Mouse (Mus musculus): ENCODE results near the gene Cgref1. TPM values are rescaled to one million over a fixed set of nuclear protein-coding genes. Genes with fewer than 3 reads are reported as not detected.

Cgref1 gene
- polyA plus RNA-seq, 1 experiment from 2014 or later, result 3.9 TPM

DNA sequence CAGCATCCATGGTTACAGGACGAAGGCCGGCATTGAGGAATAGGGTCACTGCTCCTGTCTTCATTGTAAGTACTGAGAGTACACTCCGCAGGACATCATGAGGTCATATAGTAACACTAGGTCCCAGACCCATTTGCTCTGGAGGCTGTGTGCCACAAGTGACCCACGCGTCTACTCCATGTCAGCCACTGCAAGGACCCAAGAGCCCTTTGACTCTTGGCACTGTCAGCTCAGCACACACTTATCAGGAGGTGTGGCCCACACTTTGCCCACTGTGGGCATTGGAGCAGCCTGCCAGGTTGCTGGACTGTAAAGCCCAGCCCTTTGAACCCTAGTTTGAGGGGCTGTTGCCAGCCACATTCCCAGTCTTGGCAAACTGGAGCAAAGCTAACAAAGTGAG lies 20.2 kb downstream of the Cgref1 start:
- ATAC-seq (ENCODE audit: extremely low read depth, insufficient number of reproducible peaks, low FRiP score, low TSS enrichment), result no peak
- Histone ChIP-seq H3K27me3 (replicated peaks) (peaks cover 2% of the 10 kb centered on the region; the same call in 1 of the 2 replicates), H3K36me3 (peaks cover 10% of the 10 kb centered on the region; the same call in 1 of the 2 replicates), H3K9me3 (no peaks in the 10 kb centered on the region), H3K27ac (replicated peaks) (no peak overlapping the region), H3K9ac (no peak overlapping the region), H3K4me3 (no peak overlapping the region), H3K4me1 (peaks cover 34% of the 10 kb centered on the region), H3K4me2 (no peak overlapping the region)
- WGBS, result 92% methylated on average over 5 of the region's 5 CpGs

DNA sequence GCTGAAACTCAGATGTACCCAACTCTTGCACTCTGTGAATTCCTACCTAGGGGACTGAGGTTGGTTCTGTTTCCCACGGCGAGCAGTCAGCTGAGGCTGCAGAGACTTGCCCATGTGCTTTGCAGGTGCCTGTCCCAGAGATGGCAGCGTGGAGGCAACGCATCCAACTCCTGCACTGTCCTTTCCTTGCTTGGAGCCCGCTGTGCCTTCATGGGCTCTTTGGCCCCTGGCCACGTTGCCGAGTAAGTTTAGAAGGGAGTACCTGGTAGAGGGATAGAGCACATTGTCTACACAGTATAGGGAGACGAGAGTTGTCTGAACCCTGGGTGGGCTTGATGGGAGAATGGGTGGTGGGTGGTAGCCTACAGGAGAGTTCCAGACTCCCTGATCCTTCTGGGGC lies 20.8 kb downstream of the Cgref1 start:
- no peak overlapping the region for H3K27ac ChIP-seq (replicated peaks)
- 82% methylated on average over 8 of the region's 8 CpGs for WGBS
- no peaks in the 10 kb centered on the region for H3K9me3 ChIP-seq
- H3K36me3 ChIP-seq, result peaks cover 15% of the 10 kb centered on the region
- ATAC-seq (ENCODE audit: extremely low read depth, insufficient number of reproducible peaks, low FRiP score, low TSS enrichment), result no peak
- H3K4me3 ChIP-seq, result no peak overlapping the region
- no peak overlapping the region for H3K4me2 ChIP-seq
- H3K4me1 ChIP-seq, result peaks cover 34% of the 10 kb centered on the region
- no peak overlapping the region for H3K9ac ChIP-seq
- H3K27me3 ChIP-seq (replicated peaks), result peaks cover 2% of the 10 kb centered on the region; the same call in 1 of the 2 replicates

DNA sequence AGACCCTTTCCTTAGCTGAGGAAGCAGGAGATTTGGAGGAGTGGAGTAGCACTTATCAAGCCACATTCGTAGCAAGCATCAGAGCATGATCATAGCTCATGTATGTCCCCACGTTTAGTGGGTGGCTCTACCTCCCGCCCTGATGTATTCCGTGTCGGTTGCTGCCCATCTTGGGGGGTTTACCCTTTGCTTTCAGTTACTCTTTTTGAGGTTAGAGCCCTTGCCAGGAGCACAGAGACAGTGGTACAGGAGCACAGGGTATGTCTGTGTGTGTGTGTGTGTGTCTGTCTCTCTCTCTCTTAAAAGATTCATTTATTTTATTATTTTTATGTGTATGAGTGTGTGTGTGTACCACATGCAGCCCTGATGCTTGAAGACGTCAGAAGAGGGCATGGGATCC lies 22.3 kb downstream of the Cgref1 start:
- no peak for ATAC-seq (ENCODE audit: extremely low read depth, insufficient number of reproducible peaks, low FRiP score, low TSS enrichment)
- peak overlapping the region; percentile 81; the same call in 1 of the 2 replicates for H3K9ac ChIP-seq
- peaks cover 36% of the 10 kb centered on the region for H3K4me1 ChIP-seq
- no peak overlapping the region for H3K27ac ChIP-seq (replicated peaks)
- peaks cover 2% of the 10 kb centered on the region; the same call in 1 of the 2 replicates for H3K27me3 ChIP-seq (replicated peaks)
- peaks cover 30% of the 10 kb centered on the region for H3K36me3 ChIP-seq
- peak overlapping the region; percentile 64; the same call in 1 of the 2 replicates for H3K4me3 ChIP-seq
- H3K9me3 ChIP-seq, result no peaks in the 10 kb centered on the region
- peak overlapping the region; percentile 79 for H3K4me2 ChIP-seq
- WGBS, result 74% methylated on average over 6 of the region's 6 CpGs

DNA sequence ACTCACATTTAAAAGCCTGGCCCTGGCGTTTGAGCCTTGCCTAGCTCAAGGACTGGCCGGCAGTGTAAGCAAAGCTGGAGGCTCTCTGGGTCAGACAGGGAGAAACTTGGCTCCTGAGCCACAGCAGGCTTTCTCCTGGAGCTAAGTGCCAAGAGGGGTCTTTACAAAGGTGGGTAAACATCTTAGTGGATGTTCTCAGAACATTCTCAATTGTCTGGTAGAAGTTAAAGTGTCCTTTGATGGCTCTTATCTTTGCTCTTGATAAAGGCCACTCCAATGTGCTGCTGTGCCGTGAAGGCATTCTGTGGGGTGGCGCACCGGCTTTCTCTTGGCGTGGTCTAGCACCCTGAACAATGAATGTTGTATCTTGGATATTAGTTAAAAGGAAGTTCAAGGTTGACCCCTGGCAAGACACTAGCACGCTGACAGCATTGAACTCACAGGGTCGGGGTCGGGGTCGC lies 22.8 kb downstream of the Cgref1 start:
- H3K9ac ChIP-seq, result peak overlapping the region; percentile 81
- H3K4me1 ChIP-seq, result peaks cover 35% of the 10 kb centered on the region
- ATAC-seq (ENCODE audit: extremely low read depth, insufficient number of reproducible peaks, low FRiP score, low TSS enrichment), result no peak
- H3K4me3 ChIP-seq, result peak overlapping the region; percentile 64
- peaks cover 35% of the 10 kb centered on the region for H3K36me3 ChIP-seq
- no peaks in the 10 kb centered on the region for H3K9me3 ChIP-seq
- H3K27me3 ChIP-seq (replicated peaks), result peaks cover 2% of the 10 kb centered on the region; the same call in 1 of the 2 replicates
- peak overlapping the region; percentile 79 for H3K4me2 ChIP-seq
- peak overlapping the region; percentile 81 for H3K27ac ChIP-seq (replicated peaks)
- WGBS, result 44% methylated on average over 10 of the region's 10 CpGs

DNA sequence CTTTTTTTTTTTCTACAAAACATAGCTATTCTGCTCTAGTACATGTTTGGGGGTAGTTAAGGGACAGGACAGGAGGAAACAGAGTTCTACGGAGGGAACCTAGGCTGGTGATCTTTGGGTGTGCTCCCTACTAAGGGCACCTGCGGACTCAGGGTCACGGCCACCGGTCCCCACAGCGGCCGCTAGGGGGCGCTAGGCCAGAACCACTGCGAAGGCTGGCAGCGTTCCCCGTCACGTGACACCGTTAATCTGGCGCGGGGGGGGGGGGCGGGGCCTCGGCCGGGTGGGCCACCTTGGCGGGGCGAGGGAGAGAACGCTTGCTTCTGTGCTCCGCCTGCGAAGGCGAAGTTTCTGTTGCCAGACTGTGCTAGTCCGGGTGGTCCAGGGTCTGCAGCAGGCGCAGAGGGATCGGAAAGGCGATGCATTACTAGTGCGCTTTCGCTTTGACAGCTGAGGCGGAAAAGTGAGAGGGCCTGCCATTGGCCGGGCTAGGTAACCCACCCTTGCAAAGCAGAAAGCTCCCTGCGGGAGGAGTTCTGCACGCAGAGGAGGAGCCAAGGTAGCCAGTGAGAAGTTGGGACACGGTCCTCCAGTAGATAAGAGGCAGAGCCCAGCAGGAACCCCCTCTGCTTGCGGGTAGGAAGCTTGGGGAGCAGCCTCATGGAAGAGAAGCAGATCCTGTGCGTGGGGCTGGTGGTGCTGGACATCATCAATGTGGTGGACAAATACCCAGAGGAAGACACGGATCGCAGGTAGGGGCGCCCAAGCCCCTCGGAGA lies 23.9 kb downstream of the Cgref1 start, which contains the start of gene Khk:
Gene Khk, plus strand, starts transcription at position 176 of the 778 bp plus-strand sequence.
- WGBS, result under 1% methylated on average over 39 of the region's 40 CpGs
- H3K4me3 ChIP-seq, result peak within 1 kb of the TSS; percentile 64

DNA sequence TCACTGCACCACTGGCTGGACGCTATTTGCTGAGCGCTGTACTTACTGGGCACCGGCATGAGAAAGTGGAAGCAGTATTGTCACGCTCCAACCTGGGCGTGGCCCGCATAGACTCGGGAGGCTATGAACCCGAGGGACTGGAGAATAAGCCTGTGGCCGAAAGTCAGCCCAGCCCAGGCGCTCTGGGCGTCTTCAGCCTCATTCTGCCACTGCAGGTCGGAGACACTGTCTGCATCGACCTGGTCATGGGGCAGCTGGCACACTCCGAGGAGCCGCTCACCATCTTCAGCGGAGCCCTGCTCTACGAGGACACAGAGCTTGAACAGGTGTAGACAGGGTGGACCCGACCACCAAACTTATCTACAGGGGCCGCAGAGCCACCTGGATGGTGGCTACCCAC lies 24.8 kb downstream of the Cgref1 start:
- 61% methylated on average over 19 of the region's 19 CpGs for WGBS
- Histone ChIP-seq H3K4me1 (peaks cover 54% of the 10 kb centered on the region), H3K36me3 (peaks cover 46% of the 10 kb centered on the region), H3K27me3 (replicated peaks) (peaks cover 2% of the 10 kb centered on the region; the same call in 1 of the 2 replicates), H3K4me2 (peak overlapping the region; percentile 79), H3K4me3 (0 out of 2 replicates have a peak overlapping the region, but pooled peaks have one; percentile 64), H3K9me3 (no peaks in the 10 kb centered on the region), H3K27ac (replicated peaks) (no peak overlapping the region), H3K9ac (peak overlapping the region; percentile 61; the same call in 1 of the 2 replicates)
- no peak for ATAC-seq (ENCODE audit: extremely low read depth, insufficient number of reproducible peaks, low FRiP score, low TSS enrichment)

More for the DNA sequence above, 23.9 kb downstream of the Cgref1 start, which contains the start of gene Khk:
- H3K4me1 ChIP-seq, result peaks cover 46% of the 10 kb centered on the region
- H3K9ac ChIP-seq, result peak within 1 kb of the TSS; percentile 81
- peak within 1 kb of the TSS; percentile 79 for H3K4me2 ChIP-seq
- no peaks in the 10 kb centered on the region for H3K9me3 ChIP-seq
- peak; percentile 72 for ATAC-seq (ENCODE audit: extremely low read depth, insufficient number of reproducible peaks, low FRiP score, low TSS enrichment)
- peaks cover 46% of the 10 kb centered on the region for H3K36me3 ChIP-seq
- H3K27ac ChIP-seq (replicated peaks), result peak within 1 kb of the TSS; percentile 81
- peaks cover 2% of the 10 kb centered on the region; the same call in 1 of the 2 replicates for H3K27me3 ChIP-seq (replicated peaks)

DNA sequence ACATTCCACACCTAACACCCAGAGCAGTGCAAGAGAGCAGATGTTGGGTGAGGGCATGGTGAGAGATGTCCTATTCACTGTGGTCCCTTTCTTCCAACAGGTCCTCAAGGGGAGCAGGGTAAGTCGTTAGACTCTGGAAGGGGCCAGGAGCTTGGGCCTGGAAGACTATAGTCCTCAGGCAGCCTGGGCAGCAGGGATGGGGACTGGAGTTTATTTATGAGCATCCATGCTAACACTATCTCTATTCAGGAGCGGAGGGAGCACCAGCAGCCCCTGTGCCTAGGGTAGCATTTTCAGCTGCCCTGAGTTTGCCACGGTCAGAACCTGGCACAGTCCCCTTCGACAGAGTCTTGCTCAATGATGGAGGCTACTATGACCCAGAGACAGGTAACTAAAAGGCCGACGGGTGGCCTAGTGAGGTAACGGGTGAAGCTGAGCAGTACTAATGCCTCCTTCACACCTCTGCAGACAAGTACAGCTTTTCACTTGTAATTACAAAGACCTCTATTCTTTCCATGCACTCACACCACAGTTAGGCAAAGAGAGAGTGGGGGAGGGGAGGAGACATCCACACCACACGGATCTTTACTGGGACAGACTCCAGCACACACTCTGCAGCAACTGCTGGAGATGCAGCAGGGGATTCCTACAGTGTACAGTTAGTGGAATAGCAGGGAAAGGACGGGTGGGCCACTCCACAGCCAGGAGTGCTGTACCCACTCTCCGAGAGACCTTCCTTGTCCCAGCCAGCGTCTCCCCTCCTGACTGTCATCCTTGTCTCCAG lies 25.4 kb downstream of the Cgref1 start:
- H3K4me1 ChIP-seq, result peaks cover 60% of the 10 kb centered on the region
- no peak overlapping the region for H3K4me3 ChIP-seq
- ATAC-seq (ENCODE audit: extremely low read depth, insufficient number of reproducible peaks, low FRiP score, low TSS enrichment), result no peak
- 67% methylated on average over 11 of the region's 11 CpGs for WGBS
- peak overlapping the region; percentile 15; the same call in 1 of the 2 replicates for H3K9ac ChIP-seq
- no peaks in the 10 kb centered on the region for H3K9me3 ChIP-seq
- H3K27ac ChIP-seq (replicated peaks), result no peak overlapping the region
- no peaks in the 10 kb centered on the region; the same call in 1 of the 2 replicates for H3K27me3 ChIP-seq (replicated peaks)
- peak overlapping the region; percentile 79; the same call in 1 of the 2 replicates for H3K4me2 ChIP-seq
- H3K36me3 ChIP-seq, result peaks cover 46% of the 10 kb centered on the region

DNA sequence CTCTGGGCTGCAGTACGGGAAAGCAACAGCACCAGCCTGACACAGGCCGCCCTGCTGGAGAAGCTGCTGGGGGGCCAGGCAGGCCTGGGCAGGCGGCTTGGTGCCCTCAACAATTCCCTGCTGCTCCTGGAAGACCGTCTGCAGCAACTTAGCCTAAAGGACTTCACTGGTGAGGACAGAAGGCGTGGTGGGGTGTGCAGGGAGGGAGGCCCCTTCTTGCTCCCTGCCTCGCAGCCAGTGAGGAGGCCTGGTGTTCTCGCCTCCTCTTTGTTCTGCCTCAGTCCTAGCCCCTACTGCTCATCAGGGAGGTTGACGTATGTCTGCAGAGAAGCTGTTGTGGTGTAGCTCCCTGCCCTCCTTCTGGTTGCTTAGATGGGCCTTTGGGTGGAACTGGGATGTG lies 26.7 kb downstream of the Cgref1 start:
- Histone ChIP-seq H3K4me2 (no peak overlapping the region), H3K27me3 (replicated peaks) (no peaks in the 10 kb centered on the region), H3K9ac (0 out of 2 replicates have a peak overlapping the region, but pooled peaks have one; percentile 14), H3K9me3 (no peaks in the 10 kb centered on the region), H3K27ac (replicated peaks) (no peak overlapping the region), H3K4me3 (no peak overlapping the region), H3K4me1 (peaks cover 73% of the 10 kb centered on the region), H3K36me3 (peaks cover 46% of the 10 kb centered on the region)
- no peak for ATAC-seq (ENCODE audit: extremely low read depth, insufficient number of reproducible peaks, low FRiP score, low TSS enrichment)
- 79% methylated on average over 8 of the region's 8 CpGs for WGBS

DNA sequence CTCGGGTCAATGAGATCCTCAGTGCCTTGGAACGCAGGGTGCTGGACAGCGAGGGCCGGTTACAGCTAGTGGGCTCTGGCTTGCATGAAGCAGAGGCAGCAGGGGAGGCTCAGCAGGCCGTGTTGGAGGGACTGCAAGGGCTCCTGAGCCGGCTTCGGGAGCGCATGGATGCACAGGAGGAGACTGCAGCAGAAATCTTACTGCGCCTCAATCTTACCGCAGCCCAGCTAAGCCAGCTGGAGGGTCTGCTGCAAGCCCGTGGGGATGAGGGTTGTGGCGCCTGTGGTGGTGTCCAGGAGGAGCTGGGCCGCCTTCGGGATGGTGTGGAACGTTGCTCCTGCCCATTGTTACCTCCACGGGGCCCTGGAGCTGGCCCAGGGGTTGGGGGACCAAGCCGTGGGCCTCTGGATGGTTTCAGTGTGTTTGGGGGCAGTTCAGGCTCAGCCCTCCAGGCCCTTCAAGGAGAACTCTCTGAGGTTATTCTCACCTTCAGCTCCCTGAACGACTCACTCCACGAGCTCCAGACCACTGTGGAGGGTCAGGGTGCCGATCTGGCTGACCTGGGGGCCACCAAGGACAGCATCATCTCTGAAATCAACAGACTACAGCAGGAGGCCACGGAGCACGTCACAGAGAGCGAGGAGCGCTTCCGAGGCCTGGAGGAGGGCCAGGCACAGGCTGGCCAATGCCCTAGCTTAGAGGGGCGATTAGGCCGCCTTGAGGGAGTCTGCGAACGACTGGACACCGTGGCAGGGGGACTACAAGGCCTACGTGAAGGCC lies 27.3 kb downstream of the Cgref1 start:
- H3K27ac ChIP-seq (replicated peaks), result no peak overlapping the region
- no peak for ATAC-seq (ENCODE audit: extremely low read depth, insufficient number of reproducible peaks, low FRiP score, low TSS enrichment)
- no peak overlapping the region for H3K4me3 ChIP-seq
- no peaks in the 10 kb centered on the region for H3K27me3 ChIP-seq (replicated peaks)
- WGBS, result 86% methylated on average over 31 of the region's 31 CpGs
- peak overlapping the region; percentile 41; the same call in 1 of the 2 replicates for H3K9ac ChIP-seq
- no peak overlapping the region for H3K4me2 ChIP-seq
- H3K36me3 ChIP-seq, result peaks cover 46% of the 10 kb centered on the region
- no peaks in the 10 kb centered on the region for H3K9me3 ChIP-seq
- peaks cover 76% of the 10 kb centered on the region for H3K4me1 ChIP-seq

DNA sequence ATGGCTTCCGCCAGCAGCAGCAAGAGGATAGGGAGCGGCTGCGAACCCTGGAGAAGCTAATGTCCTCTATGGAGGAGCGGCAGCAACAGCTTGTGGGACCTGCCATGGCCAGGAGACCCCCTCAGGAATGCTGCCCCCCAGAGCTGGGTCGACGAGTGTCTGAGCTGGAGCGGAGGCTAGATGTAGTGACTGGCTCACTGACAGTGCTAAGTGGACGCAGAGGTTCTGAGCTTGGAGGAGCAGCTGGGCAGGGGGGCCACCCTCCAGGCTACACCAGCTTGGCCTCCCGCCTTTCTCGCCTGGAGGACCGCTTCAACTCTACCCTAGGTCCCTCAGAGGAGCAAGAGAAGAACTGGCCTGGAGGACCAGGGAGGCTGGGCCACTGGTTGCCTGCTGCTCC lies 28.0 kb downstream of the Cgref1 start:
- H3K36me3 ChIP-seq, result peaks cover 46% of the 10 kb centered on the region
- no peak for ATAC-seq (ENCODE audit: extremely low read depth, insufficient number of reproducible peaks, low FRiP score, low TSS enrichment)
- no peak overlapping the region for H3K4me3 ChIP-seq
- no peak overlapping the region for H3K27ac ChIP-seq (replicated peaks)
- H3K4me2 ChIP-seq, result no peak overlapping the region
- 81% methylated on average over 11 of the region's 11 CpGs for WGBS
- peak overlapping the region; percentile 41 for H3K9ac ChIP-seq
- H3K4me1 ChIP-seq, result peaks cover 76% of the 10 kb centered on the region
- H3K27me3 ChIP-seq (replicated peaks), result no peaks in the 10 kb centered on the region
- no peaks in the 10 kb centered on the region for H3K9me3 ChIP-seq
